Mouse (Mus musculus): ENCODE measurements around the gene Gm36079.
"Not testable (repeated sequence)": the region's sequence is repeated elsewhere in the genome, so short reads cannot be mapped to it uniquely, and the experiment has no call there.

Gm36079 gene

DNA sequence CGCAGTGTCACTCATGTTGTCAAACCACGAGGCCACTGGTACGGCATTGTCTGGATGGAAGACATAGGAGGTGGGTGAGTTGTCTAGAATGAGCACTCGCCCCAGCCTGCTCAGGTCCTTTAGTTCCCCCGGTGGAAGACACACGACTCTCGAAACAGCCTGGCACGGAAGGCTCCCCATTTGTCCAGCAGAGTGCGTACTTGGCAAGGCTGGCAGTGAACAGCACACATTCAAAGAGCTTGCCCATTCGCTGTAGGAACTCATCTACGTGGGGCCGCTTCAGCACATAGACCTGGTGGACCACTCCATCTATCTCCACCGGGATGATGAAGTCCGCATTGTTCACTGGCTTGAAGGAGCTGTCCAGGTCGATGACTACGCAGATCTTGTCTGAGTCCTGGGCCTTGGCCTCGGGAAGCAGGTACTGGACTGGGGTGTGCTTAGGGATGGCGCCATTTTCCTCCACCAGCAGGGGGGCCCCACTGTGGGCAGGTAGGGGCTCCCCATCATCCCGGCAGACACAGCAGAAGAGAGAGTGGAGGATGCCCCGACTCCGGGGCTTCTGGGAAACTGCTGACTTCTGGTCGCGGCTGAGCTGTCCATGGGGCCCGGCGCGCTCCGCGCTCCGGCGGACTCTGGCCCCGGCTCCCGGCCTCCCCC is 11.3 kb downstream of the Gm36079 start:
- not testable (repeated sequence) for DNase-seq

DNA sequence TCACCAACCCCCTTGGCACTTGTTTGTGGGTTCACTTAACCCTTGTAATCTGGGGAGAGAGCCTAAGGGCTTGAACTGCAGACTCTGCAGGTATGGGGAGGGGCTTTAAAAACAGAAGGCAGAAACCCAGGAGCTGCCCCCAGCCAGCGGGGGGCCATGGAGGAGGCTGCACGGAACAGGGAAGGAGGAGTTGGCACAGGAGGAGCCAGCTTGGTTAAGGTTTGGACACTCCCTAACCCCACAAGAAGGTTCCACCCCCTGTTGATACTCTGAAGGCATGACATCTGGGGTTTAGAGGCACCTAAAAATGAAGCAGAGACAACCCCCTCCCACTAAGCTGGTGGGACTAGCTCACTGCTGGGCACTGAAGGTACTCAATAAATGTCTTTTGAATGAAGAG is 12.8 kb downstream of the Gm36079 start:
- not testable (repeated sequence) for DNase-seq

DNA sequence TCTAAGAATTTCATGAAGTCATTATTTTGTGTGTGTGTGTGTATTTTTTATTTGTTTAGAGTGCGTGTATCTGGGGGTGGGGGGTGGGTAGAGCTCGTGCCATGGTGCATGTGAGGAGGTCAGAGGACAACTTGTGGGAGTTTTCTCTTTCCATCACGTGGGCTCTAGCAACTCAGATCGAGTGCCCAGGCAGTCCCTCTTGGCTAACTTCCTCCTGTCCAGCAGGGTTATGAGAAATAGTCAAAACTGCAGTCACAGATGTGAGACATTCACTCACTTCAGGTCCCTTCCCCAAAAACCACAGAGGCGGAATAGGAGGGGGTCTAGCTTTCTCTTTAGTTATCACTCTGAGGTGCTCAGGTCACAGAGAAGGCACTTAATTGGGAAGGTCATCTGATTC is 13.3 kb downstream of the Gm36079 start:
- not testable (repeated sequence) for DNase-seq

DNA sequence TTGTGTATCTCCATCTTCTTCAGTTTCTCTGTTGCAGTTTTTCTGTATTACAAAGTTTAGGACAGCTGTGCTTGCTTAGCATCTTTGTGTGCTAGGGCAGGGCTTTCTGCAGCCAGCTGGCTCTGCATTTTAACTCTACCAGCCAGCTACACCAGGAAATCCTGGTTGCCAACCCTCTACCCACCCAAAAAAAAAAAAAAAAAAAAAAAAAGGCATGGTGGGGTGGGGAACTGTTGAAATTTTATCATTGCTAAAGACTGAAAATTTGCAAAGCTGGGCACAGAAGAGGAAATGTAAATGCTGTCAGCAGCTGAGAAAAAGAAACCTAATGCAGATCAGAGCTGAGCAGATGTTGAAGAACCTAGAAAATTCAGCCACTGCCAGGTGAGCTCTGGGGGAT is 16.7 kb downstream of the Gm36079 start:
- DNase-seq = not testable (repeated sequence)

DNA sequence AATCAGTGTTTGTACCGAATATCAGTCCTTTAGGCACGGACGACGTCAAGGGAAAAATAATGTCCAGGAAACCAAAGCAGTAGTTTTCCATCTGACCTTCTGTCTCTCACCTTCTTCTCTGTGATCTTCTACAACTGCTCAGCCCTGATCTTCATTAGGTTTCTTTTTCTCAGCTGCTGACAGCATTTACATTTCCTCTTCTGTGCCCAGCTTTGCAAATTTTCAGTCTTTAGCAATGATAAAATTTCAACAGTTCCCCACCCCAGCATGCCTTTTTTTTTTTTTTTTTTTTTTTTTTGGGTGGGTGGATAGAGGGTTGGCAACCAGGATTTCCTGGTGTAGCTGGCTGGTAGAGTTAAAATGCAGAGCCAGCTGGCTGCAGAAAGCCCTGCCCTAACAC is 27.6 kb downstream of the Gm36079 start:
- not testable (repeated sequence) for DNase-seq

DNA sequence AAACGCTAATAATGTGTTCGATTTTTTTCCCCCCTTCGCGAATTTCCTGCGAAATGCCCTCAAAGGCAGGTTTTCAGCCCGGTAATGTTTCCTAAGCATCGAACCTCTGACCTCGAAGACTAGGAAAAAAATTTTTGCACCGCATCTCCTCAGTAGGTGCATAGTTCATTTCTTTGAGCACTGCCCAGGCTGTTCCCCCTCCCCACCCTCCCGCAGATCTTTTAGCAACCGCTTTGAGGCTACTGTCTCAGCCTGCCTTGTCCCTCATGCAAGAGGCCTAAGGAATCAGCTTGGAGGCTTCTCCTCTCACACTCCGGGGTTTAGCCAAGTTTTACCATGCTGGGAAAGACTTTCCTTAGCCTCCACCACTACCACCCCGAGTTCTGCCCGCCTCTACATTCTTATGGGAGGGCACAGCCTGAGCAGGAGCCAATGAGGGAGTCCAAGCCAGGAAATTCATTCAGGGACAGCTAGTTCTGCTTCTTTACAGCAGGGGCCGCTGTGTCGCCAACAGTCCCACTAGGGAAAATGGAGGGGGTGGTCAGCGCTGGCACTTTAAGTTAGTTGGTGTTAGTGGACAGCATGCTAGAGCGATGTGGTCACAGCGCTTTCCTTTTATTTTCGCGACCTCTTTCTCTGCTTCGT is 28.2 kb downstream of the Gm36079 start:
- DNase-seq = not testable (repeated sequence)

DNA sequence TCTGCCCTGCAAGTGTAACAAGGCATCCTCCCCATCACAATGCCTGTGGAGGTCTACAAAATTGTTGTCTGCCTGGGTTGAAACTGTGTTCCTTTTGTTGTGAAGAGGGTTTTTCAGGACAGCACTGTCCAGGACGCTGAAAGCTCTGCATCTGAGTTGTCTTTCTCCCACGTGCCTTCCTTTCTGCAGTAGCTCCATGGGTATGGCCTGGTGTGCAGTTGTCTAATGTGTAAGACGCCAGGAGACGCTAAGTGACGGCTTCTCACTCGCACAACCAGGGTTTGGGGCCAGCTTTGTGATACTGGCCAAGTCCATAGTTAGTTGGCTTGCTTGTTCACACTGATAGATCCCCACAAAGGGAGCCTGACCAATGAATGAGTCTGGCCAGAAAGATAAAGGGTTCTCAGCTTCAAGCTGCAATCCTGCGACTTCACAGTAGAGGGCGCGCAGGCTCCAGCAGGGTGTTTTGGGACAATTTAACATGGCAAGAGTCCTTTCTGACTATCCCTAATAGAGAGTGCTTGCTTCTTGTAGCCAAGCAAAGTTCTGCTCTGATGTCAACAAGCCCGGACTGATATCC is 34.8 kb downstream of the Gm36079 start:
- DNase-seq = not testable (repeated sequence)

DNA sequence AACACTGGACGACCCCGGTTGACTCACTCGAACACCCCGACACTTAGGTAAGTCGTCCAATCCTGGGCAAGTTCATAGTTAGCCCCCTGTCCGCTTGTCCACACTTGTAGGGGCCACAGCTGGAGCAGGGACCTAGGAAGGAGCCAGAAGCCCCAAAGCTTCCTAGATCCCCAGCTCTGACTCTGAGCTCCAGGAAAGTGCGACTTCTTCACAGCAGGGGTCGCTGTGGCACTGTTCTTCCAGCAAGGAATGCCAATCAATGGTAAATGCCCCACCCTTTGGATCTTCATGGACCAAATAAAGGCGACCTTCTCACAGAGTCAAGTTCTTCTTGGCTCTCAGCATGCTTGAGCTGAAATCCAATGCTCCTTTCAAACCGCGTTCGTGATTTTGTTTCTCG is 35.5 kb downstream of the Gm36079 start:
- DNase-seq = not testable (repeated sequence)

Measured in lung, postnatal 4 days (tissue).